Mouse (Mus musculus) liver, postnatal 0 days (tissue): ENCODE data around the gene Acoxl. TPM values are rescaled to one million over a fixed set of nuclear protein-coding genes. Genes with fewer than 3 reads are reported as not detected.

Source experiments
- ATAC-seq: fragments of 200-750 bp; cut with Nextera tagmentation; 2 replicates; pipeline ENCODE4 v1.8.0; 2017; ENCODE audit warnings: mild to moderate bottlenecking, moderate library complexity
- DNase-seq: peaks from one replicate; pipeline ENCODE4 v3.0.0-alpha.2; 2016
- H3K27ac ChIP-seq: fragments of 300-500 bp; sonication (generic); 2 replicates; pipeline ENCODE4 v1.5.1; 2014; ENCODE audit warnings: antibody characterized with exemption, moderate library complexity, mild to moderate bottlenecking, low read depth
- H3K27me3 ChIP-seq: fragments of 300-500 bp; sonication (generic); 2 replicates; pipeline ENCODE4 v1.6.1; 2014; ENCODE audit warnings: low read length, control low read depth, mixed read lengths; ENCODE audit not compliant: insufficient read depth
- H3K36me3 ChIP-seq: fragments of 300-500 bp; sonication (generic); replicated peaks from 2 replicates; pipeline ENCODE4 v1.6.1; 2014; ENCODE audit warnings: mild to moderate bottlenecking, control low read depth, low read length, moderate library complexity, mixed read lengths; ENCODE audit not compliant: insufficient read depth
- H3K4me1 ChIP-seq: fragments of 300-500 bp; sonication (generic); 2 replicates; pipeline ENCODE4 v1.6.1; 2014; ENCODE audit warnings: antibody characterized with exemption, mild to moderate bottlenecking, control low read depth; ENCODE audit not compliant: insufficient read depth
- H3K4me2 ChIP-seq: fragments of 300-500 bp; sonication (generic); 2 replicates; pipeline ENCODE4 v1.6.1; 2014; ENCODE audit warnings: low read depth, mild to moderate bottlenecking, low read length, moderate library complexity, mixed read lengths
- H3K4me3 ChIP-seq: fragments of 300-500 bp; sonication (generic); 2 replicates; pipeline ENCODE4 v1.5.1; 2014; ENCODE audit warnings: low read depth, low read length
- H3K9ac ChIP-seq: fragments of 300-500 bp; sonication (generic); replicated peaks from 2 replicates; pipeline ENCODE4 v1.6.1; 2014; ENCODE audit warnings: mild to moderate bottlenecking, moderate library complexity
- H3K9me3 ChIP-seq: fragments of 300-500 bp; sonication (generic); 2 replicates; pipeline ENCODE4 v1.6.1; 2016; ENCODE audit warnings: mild to moderate bottlenecking, control low read depth, low read length, mixed read lengths
- CTCF ChIP-seq: sonication (generic); IDR thresholded peaks from 2 replicates; pipeline ENCODE4 v1.5.1; 2016; ENCODE audit warnings: antibody characterized with exemption, low read depth
- EP300 ChIP-seq: IDR thresholded peaks from 2 replicates; pipeline ENCODE4 v1.6.1; 2016; ENCODE audit warnings: antibody characterized with exemption, low read depth, mild to moderate bottlenecking
- WGBS: fragments of 180-500 bp; shearing (Covaris S2); extraction: QIAGEN DNeasy Blood & Tissue Kit; methylation state at CpG from one replicate; pipeline ENCODE4 v1.1.7; 2014; ENCODE audit not compliant: insufficient replicate concordance; 5-methylcytosine and 5-hydroxymethylcytosine counted together
- polyA plus RNA-seq: library from polyadenylated mRNA; unstranded; fragments of >200 nt; fragmentation: Nextera tagmentation; extraction: Ambion mirVana; gene quantifications from 2 replicates; pipeline ENCODE4 v1.2.1, GENCODE M21; 2015

The Acoxl gene
- polyA plus RNA-seq, 1 experiment from 2014 or later: 0.05 TPM

- no peaks in the 10 kb centered on the region for H3K9me3 ChIP-seq
- H3K4me3 ChIP-seq: no peak overlapping the region
- no peak overlapping the region for H3K9ac ChIP-seq
- H3K27me3 ChIP-seq: no peaks in the 10 kb centered on the region
- ATAC-seq: no peak
- no peak for DNase-seq
- no peaks in the 10 kb centered on the region for H3K36me3 ChIP-seq
- H3K27ac ChIP-seq: no peak overlapping the region
- H3K4me2 ChIP-seq: no peak overlapping the region
- no peaks in the 10 kb centered on the region; the same call in 1 of the 2 replicates for H3K4me1 ChIP-seq
- 36% methylated on average over 7 of the region's 7 CpGs for WGBS
- TF ChIP-seq CTCF (no peak), EP300 (no peak)
These were observed 78.2 kb downstream of the Acoxl start for GRCm38 (mm10) chr2:127916804-127917410.

- H3K4me2 ChIP-seq: no peak overlapping the region
- H3K36me3 ChIP-seq: no peaks in the 10 kb centered on the region
- ATAC-seq: no peak
- TF ChIP-seq CTCF: no peak
- TF ChIP-seq EP300: no peak
- no peaks in the 10 kb centered on the region; the same call in 1 of the 2 replicates for H3K4me1 ChIP-seq
- H3K4me3 ChIP-seq: no peak overlapping the region
- H3K9ac ChIP-seq: no peak overlapping the region
- no peak overlapping the region for H3K27ac ChIP-seq
- 71% methylated on average over 1 of the region's 1 CpGs for WGBS
- DNase-seq: no peak
- no peaks in the 10 kb centered on the region for H3K9me3 ChIP-seq
- H3K27me3 ChIP-seq: no peaks in the 10 kb centered on the region
These were observed 81.1 kb downstream of the Acoxl start for GRCm38 (mm10) chr2:127919740-127920139.

- TF ChIP-seq EP300: no peak
- no peak for TF ChIP-seq CTCF
- 65% methylated on average over 22 of the region's 22 CpGs for WGBS
- no peak overlapping the region for H3K9ac ChIP-seq
- no peaks in the 10 kb centered on the region for H3K36me3 ChIP-seq
- H3K27ac ChIP-seq: no peak overlapping the region
- DNase-seq: no peak
- no peaks in the 10 kb centered on the region; the same call in 1 of the 2 replicates for H3K4me1 ChIP-seq
- no peak for ATAC-seq
- H3K4me3 ChIP-seq: no peak overlapping the region
- H3K4me2 ChIP-seq: no peak overlapping the region
- H3K9me3 ChIP-seq: no peaks in the 10 kb centered on the region
- H3K27me3 ChIP-seq: no peaks in the 10 kb centered on the region
These were observed 83.6 kb downstream of the Acoxl start for GRCm38 (mm10) chr2:127922036-127922901.

GRCm38 (mm10) chr2:127923077-127923680 is 84.5 kb downstream of the Acoxl start:
- DNase-seq (no peak), ATAC-seq (no peak)
- H3K4me3 ChIP-seq: no peak overlapping the region
- no peak overlapping the region for H3K4me2 ChIP-seq
- TF ChIP-seq CTCF (no peak), EP300 (no peak)
- H3K27ac ChIP-seq: no peak overlapping the region
- H3K4me1 ChIP-seq: peaks cover 4% of the 10 kb centered on the region; the same call in 1 of the 2 replicates
- no peaks in the 10 kb centered on the region for H3K27me3 ChIP-seq
- WGBS: 61% methylated on average over 5 of the region's 5 CpGs
- H3K36me3 ChIP-seq: no peaks in the 10 kb centered on the region
- H3K9ac ChIP-seq: no peak overlapping the region
- no peaks in the 10 kb centered on the region for H3K9me3 ChIP-seq

GRCm38 (mm10) chr2:127926679-127927324 is 88.1 kb downstream of the Acoxl start:
- Histone ChIP-seq H3K9ac (no peak overlapping the region), H3K36me3 (no peaks in the 10 kb centered on the region), H3K27ac (no peak overlapping the region), H3K4me3 (no peak overlapping the region), H3K4me1 (peaks cover 4% of the 10 kb centered on the region; the same call in 1 of the 2 replicates), H3K27me3 (no peaks in the 10 kb centered on the region), H3K4me2 (0 out of 2 replicates have a peak overlapping the region, but pooled peaks have one; percentile 48), H3K9me3 (no peaks in the 10 kb centered on the region)
- 78% methylated on average over 9 of the region's 9 CpGs for WGBS
- no peak for DNase-seq
- ATAC-seq: no peak
- TF ChIP-seq EP300: no peak
- no peak for TF ChIP-seq CTCF
